Mouse (Mus musculus) liver, embryonic 12.5 days (tissue): ENCODE data around the gene Gucy2e. TPM values are rescaled to one million over a fixed set of nuclear protein-coding genes. Genes with fewer than 3 reads are reported as not detected.

Experiments
- polyA plus RNA-seq: library from polyadenylated mRNA; unstranded; fragments of >200 nt; fragmentation: Nextera tagmentation; extraction: Ambion mirVana; gene quantifications from 2 replicates; pipeline ENCODE4 v1.2.1, GENCODE M21; 2016

The Gucy2e gene
- polyA plus RNA-seq, 1 experiment from 2014 or later: not detected

Other genes with a start within 250 kb of the Gucy2e start
- 42.2 and 44.4 TPM in 2 replicates for gene Pfas, start 228.6 kb downstream of the Gucy2e start, polyA plus RNA-seq
- 31.4 and 34.2 TPM in 2 replicates for gene Ctc1, start 221.1 kb downstream of the Gucy2e start, polyA plus RNA-seq
- 142 TPM in 2 replicates for gene Aurkb, start 191.4 kb downstream of the Gucy2e start, polyA plus RNA-seq
- 5.3 and 6.1 TPM in 2 replicates for gene Borcs6, start 177.3 kb downstream of the Gucy2e start, polyA plus RNA-seq
- 32.0 and 34.8 TPM in 2 replicates for gene Tmem107, start 166.2 kb downstream of the Gucy2e start, polyA plus RNA-seq
- gene Vamp2, start 148.5 kb downstream of the Gucy2e start, polyA plus RNA-seq: 26.3 and 27.5 TPM in 2 replicates
- 2.5 and 4.0 TPM in 2 replicates for gene Per1, start 141.8 kb downstream of the Gucy2e start, polyA plus RNA-seq
- 0.44 and 0.46 TPM in 2 replicates for gene Hes7, start 116.6 kb downstream of the Gucy2e start, polyA plus RNA-seq
- 0.14 TPM in 1 of 2 replicates, not detected in the other for gene 9130213A22Rik, start 114.4 kb downstream of the Gucy2e start, polyA plus RNA-seq
- gene Aloxe3, start 111.1 kb downstream of the Gucy2e start, polyA plus RNA-seq: not detected in 2 replicates
- gene Alox12b, start 80.0 kb downstream of the Gucy2e start, polyA plus RNA-seq: not detected in 2 replicates
- not detected in 2 replicates for gene Alox8, start 39.2 kb downstream of the Gucy2e start, polyA plus RNA-seq
- gene Cntrob, start 86.7 kb upstream of the Gucy2e start, polyA plus RNA-seq: 13.1 and 13.9 TPM in 2 replicates
- 90.4 and 90.9 TPM in 2 replicates for gene Trappc1, start 86.9 kb upstream of the Gucy2e start, polyA plus RNA-seq
- gene Kcnab3, start 89.2 kb upstream of the Gucy2e start, polyA plus RNA-seq: 0.24 and 0.48 TPM in 2 replicates
- gene Rnf227, start 103.4 kb upstream of the Gucy2e start, polyA plus RNA-seq: 1.5 and 1.7 TPM in 2 replicates
- 4.7 and 6.4 TPM in 2 replicates for gene Chd3, start 132.4 kb upstream of the Gucy2e start, polyA plus RNA-seq
- gene Naa38, start 158.5 kb upstream of the Gucy2e start, polyA plus RNA-seq: 111 and 119 TPM in 2 replicates
- 15.1 and 15.7 TPM in 2 replicates for gene Cyb5d1, start 158.6 kb upstream of the Gucy2e start, polyA plus RNA-seq
- 14.4 and 15.4 TPM in 2 replicates for gene Tmem88, start 161.2 kb upstream of the Gucy2e start, polyA plus RNA-seq
- 7.1 and 7.5 TPM in 2 replicates for gene Kdm6b, start 176.6 kb upstream of the Gucy2e start, polyA plus RNA-seq